Mouse (Mus musculus) heart, adult 2 months (tissue): Measurements from ENCODE around the gene Slc25a28.

Source experiments
- CTCF ChIP-seq: fragments of 200-600 bp; IDR thresholded peaks from 2 replicates; pipeline ENCODE4 v1.8.1; 2022; ENCODE audit warnings: antibody characterized with exemption, mild to moderate bottlenecking, moderate library complexity
- EP300 ChIP-seq: fragments of 200-500 bp; IDR thresholded peaks from 2 replicates; pipeline ENCODE4 v1.6.1; 2011; ENCODE audit warnings: low read depth, low read length, control low read depth; ENCODE audit not compliant: insufficient read depth
- POLR2A ChIP-seq: fragments of 200-500 bp; IDR thresholded peaks from 2 replicates; pipeline ENCODE4 v1.6.1; 2011; ENCODE audit warnings: mild to moderate bottlenecking, low read depth, low read length, control low read depth; ENCODE audit not compliant: insufficient read depth

DNA sequence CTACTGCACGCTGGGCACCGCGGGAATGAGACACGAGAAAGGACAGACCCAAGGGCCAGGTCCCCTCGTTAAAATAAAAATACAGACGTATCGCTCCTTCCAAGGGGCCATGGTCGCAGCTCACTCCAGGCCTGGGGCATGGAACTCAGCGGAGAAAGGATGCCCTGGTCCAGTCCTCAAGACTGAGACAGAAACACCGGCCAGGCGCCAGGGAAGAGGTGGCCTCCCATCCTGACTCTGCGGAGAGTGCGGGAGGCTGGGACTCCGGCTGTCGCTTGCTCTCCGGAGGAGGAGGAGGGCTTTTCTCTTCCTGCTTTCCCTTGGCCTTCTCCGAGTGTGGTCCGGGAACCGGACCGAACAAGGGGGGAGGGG lies 59.6 kb downstream of the Slc25a28 start:
- no peak for TF ChIP-seq CTCF
- no peak for TF ChIP-seq POLR2A
- TF ChIP-seq EP300: no peak
